Mouse (Mus musculus): ENCODE measurements at regions not wholly inside any gene's neighbourhood (a gene's known extent, or its start where the extent isn't known, plus 50 kb on each side); places are given as distances from the start of the nearest gene placed in this dataset.

DNA sequence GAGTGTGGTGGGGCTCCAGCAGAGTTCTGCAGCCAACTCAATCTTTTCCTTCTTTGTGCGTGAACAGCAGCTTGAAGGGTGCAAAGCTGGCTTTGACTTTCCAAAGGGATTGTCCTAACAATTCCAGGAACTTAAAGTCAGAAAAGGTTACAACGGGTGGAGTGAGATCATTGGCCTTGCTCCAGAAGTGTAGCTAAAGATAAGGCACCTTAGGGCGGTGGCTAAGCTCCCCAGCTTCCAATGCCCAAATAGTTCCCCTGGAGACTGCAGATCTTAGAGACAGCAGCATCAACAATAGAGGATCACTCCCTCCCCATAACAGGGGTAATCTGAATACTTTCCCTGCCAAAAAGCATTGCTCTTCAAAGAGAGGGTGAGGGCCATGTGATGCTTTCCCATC is 62.3 kb upstream of the Cd93 start:
- no peak for DNase-seq (ENCODE audit: low spot score in 2 of 2)

DNA sequence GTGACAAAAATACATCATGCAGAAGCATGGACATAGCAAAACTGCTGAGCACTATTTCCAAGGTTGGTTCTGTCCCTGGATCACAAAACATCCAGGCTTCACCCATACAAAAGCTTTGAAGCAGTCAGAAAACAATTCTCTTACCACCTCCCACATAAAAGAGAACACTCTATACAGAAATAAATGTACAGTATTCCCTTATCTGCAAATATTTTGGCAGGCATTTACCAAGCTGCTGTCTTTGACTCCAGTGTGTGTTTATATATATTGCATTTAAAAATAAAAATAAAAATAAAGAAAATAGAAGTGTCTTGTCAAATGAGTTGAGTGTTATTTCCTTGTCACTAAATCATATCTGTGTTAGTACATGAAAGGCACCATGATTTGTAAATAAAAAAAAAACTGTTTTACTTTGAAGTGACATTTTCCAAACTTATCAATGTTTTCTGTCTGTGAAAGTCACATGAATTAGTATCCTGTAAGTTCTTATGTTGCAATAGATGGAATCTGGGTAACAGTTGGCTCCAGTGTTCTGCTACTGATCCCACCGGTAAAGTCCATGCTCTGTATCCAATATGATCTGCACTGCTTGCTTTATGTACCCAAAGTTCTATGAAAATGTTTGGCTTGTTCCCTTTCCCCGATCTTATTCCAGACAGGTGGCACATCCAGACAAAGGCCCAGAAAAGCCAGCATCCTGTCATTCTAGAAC is 59.9 kb upstream of the Cd93 start:
- no peak for DNase-seq (ENCODE audit: low spot score in 2 of 2)

DNA sequence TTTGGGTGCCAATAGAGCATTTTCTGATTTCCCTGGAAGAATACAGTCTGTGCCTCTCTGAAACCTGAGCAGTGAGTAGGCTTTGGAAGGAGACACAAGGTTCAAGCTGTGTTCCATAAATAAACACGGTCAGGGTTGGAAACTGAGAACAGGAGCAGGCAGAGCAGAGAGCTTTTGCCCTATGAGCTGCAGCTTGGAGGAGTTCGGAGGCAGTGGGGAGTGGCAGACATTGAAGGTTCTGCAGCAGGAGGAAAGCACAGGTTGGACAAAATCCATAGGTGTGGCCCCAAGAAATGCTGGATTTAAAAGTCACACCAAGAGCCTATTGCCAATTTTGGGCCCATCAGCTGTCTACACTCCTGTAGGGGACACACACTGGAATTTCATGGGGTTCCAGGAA is 59.0 kb upstream of the Cd93 start:
- no peak for DNase-seq (ENCODE audit: low spot score in 2 of 2)

DNA sequence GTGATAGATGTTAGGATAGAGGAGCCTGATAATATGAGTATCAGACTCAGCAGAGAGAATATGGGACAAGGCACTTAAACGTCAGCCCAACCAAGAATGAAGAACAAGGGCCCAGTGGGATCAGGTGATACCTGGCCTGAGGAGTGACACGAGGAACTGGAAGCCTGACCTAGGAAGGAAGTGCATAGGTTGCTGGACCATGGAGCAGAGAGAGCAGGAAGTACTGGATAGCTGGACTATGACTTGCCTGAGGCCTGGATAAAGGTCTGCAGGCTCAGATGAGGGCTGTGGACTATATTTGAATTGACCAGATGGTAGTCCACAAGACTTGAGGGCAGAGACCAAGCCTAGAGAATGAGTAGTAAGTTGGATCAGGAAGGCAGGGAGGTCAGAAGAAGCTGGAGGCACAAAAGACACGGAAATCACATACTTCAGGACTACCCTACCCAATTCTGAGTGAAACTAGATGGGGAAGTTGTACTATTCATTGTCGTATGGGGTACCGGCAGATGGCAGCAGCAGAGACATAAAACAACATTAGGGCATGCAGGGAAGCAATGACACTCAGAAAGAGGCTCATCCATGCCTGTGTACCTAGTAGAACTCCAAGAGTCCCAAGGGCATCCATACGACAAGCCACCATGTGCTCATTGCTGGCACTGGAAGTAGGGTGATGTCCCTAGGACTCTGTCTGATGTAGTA is 57.0 kb upstream of the Cd93 start:
- no peak for DNase-seq (ENCODE audit: low spot score in 2 of 2)

DNA sequence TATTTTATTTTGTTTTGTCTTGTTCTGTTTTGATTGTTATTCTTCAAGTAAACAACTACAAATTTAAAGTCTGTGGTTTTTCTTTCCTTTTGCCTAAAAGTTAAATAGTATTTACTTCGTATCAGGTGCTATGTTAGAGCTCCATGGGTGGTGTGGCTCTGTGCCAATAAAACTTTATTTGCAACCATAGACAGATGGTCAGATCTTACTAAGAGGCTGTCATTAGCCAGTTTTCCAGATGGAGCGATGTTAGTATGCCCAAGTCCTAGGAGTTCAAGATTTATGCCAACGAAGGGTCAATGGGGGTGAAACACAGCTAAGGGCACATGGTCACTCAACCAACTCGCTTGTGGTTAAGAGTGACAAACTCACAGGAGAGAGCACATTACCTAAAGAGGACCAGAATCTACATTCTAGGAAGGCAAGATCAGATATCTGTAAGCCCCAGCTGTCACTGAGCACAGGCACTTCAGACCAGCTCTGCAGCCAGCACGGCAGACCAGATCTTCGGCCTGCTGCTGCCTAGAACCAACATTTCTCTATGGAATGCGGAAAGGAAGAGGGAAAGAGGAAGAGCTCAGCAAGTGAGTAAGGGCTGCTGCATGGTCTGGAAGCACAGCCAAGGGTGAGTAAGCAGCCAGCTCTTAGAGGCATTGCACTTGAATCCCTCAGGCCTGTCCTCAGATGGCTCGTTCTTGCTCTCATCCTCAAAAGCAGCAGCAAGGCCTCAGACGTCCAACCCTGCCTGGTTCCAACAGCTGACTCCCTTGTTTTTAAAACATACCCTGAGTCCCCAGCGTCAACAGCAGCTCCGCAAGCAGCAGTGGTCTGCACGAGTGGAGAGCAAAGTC is 54.3 kb upstream of the Cd93 start:
- DNase-seq (ENCODE audit: low spot score in 2 of 2), result no peak

DNA sequence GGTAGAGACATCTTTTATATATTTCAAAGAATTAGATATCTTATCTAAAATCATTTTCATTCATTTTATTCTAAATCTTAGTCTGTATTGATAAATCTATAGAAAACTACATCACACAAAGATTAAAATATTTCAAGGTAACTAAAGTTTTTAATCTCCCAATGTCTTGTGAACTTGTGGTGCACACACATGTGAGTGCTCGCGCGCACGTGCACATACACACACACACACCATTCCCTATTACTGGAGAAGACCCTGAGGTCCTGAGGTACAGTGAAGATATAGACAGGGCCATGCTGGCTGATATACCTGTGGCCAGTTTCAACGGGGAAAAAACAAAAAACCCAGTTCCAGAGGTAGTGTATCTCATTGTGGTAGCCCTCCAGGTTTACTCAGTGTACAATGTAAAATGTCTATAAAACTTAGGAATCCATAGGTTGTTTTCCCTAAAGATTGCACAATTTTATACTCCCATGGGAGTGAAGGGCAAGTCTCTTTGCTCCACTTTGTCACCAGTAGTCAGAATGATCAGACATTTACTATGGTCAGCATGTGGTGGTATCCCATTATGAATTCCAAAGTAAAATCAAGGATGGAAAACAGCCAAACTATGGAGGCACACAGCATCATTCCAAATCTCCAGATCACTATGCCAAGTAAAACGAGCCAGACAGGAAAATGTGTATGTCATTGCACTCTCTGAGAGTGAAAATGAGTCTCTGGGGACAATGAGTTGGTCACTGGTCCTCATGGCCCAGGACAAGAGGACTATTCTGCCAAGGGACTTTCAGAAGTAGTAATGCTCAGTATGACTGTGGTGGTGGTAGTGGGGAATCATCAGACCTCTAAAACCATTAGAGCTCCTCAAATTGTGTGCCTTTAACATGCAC is 53.0 kb upstream of the Cd93 start:
- DNase-seq (ENCODE audit: low spot score in 2 of 2), result no peak

DNA sequence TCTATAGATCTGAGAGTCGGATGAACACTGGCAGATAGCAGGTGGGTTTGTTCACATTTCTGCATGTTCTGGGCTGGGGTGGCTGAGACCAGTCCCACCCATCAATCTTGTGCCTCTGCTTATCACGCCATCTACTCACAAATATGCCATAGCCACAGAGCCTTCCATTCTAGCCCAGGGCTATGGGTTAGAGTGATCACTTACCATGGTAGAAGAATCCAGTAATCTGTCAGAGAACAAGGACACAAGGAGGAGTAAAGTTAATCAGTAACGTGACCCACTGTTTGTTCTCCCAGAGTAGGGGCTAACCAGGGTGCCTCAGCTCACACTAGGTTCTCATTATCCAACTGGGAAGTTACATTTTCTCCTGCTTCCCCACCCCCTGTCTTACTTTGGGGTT is 52.1 kb upstream of the Cd93 start:
- DNase-seq (ENCODE audit: low spot score in 2 of 2), result no peak

DNA sequence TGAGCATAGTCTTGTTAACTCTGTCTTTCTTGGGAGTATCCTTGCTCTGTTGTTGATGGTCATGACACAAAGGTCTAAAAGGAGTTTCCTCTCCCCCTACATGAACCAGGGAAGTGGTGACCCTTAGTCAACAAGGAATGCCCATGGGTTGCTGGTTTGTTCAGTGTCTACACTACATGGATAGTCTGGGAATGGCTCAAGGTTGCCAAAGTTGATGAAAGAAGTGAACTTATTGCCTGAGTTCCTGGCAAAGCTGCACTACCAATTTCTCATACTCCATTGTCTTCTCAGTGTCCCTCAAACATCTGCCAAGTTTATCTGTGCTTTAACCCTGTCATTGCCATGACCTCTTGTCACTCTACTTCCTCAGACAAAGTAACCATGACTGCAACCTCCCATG is 49.9 kb upstream of the Cd93 start:
- DNase-seq (ENCODE audit: low spot score in 2 of 2), result no peak

Measured in left cerebral cortex, adult 9 months (tissue).